Mouse (Mus musculus): ENCODE measurements around the gene Snrnp40.

GRCm38 (mm10) chr4:130357946-130358345, 2.0 kb upstream of the Snrnp40 start:
- TF ChIP-seq POLR2A (IDR thresholded peaks at IDR 0.05; ENCODE audit: extremely low read depth, insufficient read depth, low read length) (no peak), CTCF (IDR thresholded peaks at IDR 0.05; ENCODE audit: low read depth, low read length) (no peak)
